Mouse (Mus musculus) heart, embryonic 16.5 days (tissue): Measurements from ENCODE around the gene Gm20518. TPM values are rescaled to one million over a fixed set of nuclear protein-coding genes. Genes with fewer than 3 reads are reported as not detected.

Experiments
- ATAC-seq: fragments of 200-750 bp; cut with Nextera tagmentation; replicated peaks from 2 replicates; pipeline ENCODE4 v1.8.0; 2017; ENCODE audit warnings: moderate number of reproducible peaks; ENCODE audit not compliant: insufficient read depth, low FRiP score; ENCODE audit errors: extremely low read depth
- H3K27ac ChIP-seq: fragments of 300-500 bp; sonication (generic); 2 replicates; pipeline ENCODE4 v1.5.1; 2014; ENCODE audit warnings: mild to moderate bottlenecking, low read length, control low read depth, moderate library complexity
- H3K27me3 ChIP-seq: fragments of 300-500 bp; sonication (generic); 2 replicates; pipeline ENCODE4 v1.6.1; 2014; ENCODE audit warnings: low read length, mixed read lengths; ENCODE audit not compliant: control insufficient read depth, insufficient read depth
- H3K36me3 ChIP-seq: fragments of 300-500 bp; sonication (generic); 2 replicates; pipeline ENCODE4 v1.6.1; 2014; ENCODE audit not compliant: control insufficient read depth, insufficient read depth
- H3K4me1 ChIP-seq: fragments of 300-500 bp; sonication (generic); 2 replicates; pipeline ENCODE4 v1.6.1; 2014; ENCODE audit warnings: low read length, mixed read lengths; ENCODE audit not compliant: control insufficient read depth, insufficient read depth
- H3K4me2 ChIP-seq: fragments of 300-500 bp; sonication (generic); 2 replicates; pipeline ENCODE4 v1.6.1; 2014; ENCODE audit warnings: low read depth, mild to moderate bottlenecking, control low read depth, low read length
- H3K4me3 ChIP-seq: fragments of 300-500 bp; sonication (generic); 2 replicates; pipeline ENCODE4 v1.5.1; 2014; ENCODE audit warnings: mild to moderate bottlenecking, control low read depth, low read length
- H3K9ac ChIP-seq: fragments of 300-500 bp; sonication (generic); 2 replicates; pipeline ENCODE4 v1.6.1; 2014; ENCODE audit warnings: low read length, control low read depth
- H3K9me3 ChIP-seq: fragments of 300-500 bp; sonication (generic); replicated peaks from 2 replicates; pipeline ENCODE4 v1.6.1; 2016; ENCODE audit warnings: low read length; ENCODE audit not compliant: control insufficient read depth
- WGBS: fragments of 180-500 bp; shearing (Covaris S2); extraction: QIAGEN DNeasy Blood & Tissue Kit; methylation state at CpG from one replicate; pipeline ENCODE4 v1.1.7; 2014; 5-methylcytosine and 5-hydroxymethylcytosine counted together
- polyA plus RNA-seq: library from polyadenylated mRNA; unstranded; fragments of >200 nt; fragmentation: Nextera tagmentation; extraction: Ambion mirVana; gene quantifications from 2 replicates; pipeline ENCODE4 v1.2.1, GENCODE M21; 2015

Gm20518 gene
- polyA plus RNA-seq, 1 experiment from 2014 or later = 0.14 TPM

- Histone ChIP-seq H3K27ac (no peak overlapping the region), H3K9ac (no peak overlapping the region), H3K36me3 (no peaks in the 10 kb centered on the region), H3K4me3 (no peak overlapping the region), H3K27me3 (peaks cover 47% of the 10 kb centered on the region), H3K4me1 (no peaks in the 10 kb centered on the region), H3K4me2 (no peak overlapping the region), H3K9me3 (no peaks in the 10 kb centered on the region)
- WGBS = 78% methylated on average over 3 of the region's 3 CpGs
- ATAC-seq = no peak
These were observed 62.6 kb downstream of the Gm20518 start for GRCm38 (mm10) chr16:17828867-17829266.

- H3K4me1 ChIP-seq = no peaks in the 10 kb centered on the region
- H3K9ac ChIP-seq = no peak overlapping the region
- peaks cover 40% of the 10 kb centered on the region for H3K27me3 ChIP-seq
- H3K4me3 ChIP-seq = no peak overlapping the region
- no peak overlapping the region for H3K4me2 ChIP-seq
- no peaks in the 10 kb centered on the region for H3K9me3 ChIP-seq
- WGBS = 74% methylated on average over 2 of the region's 2 CpGs
- no peaks in the 10 kb centered on the region for H3K36me3 ChIP-seq
- H3K27ac ChIP-seq = no peak overlapping the region
- no peak for ATAC-seq
These were observed 63.2 kb downstream of the Gm20518 start for GRCm38 (mm10) chr16:17828229-17828628.

GRCm38 (mm10) chr16:17826500-17826899, 65.0 kb downstream of the Gm20518 start:
- 78% methylated on average over 2 of the region's 2 CpGs for WGBS
- no peak overlapping the region for H3K9ac ChIP-seq
- H3K27me3 ChIP-seq = peaks cover 23% of the 10 kb centered on the region

GRCm38 (mm10) chr16:17816528-17816927, 74.9 kb downstream of the Gm20518 start:
- Histone ChIP-seq H3K4me3 (no peak overlapping the region), H3K4me2 (no peak overlapping the region), H3K36me3 (no peaks in the 10 kb centered on the region), H3K4me1 (peaks cover 10% of the 10 kb centered on the region), H3K27ac (no peak overlapping the region), H3K9ac (no peak overlapping the region), H3K9me3 (no peaks in the 10 kb centered on the region), H3K27me3 (peaks cover 8% of the 10 kb centered on the region; the same call in 1 of the 2 replicates)
- WGBS = 78% methylated on average over 8 of the region's 8 CpGs
- no peak for ATAC-seq

More at GRCm38 (mm10) chr16:17826500-17826899, 65.0 kb downstream of the Gm20518 start:
- H3K4me3 ChIP-seq = no peak overlapping the region
- no peak overlapping the region for H3K4me2 ChIP-seq
- no peak overlapping the region for H3K27ac ChIP-seq
- H3K36me3 ChIP-seq = no peaks in the 10 kb centered on the region
- no peaks in the 10 kb centered on the region for H3K9me3 ChIP-seq
- ATAC-seq = no peak
- H3K4me1 ChIP-seq = no peaks in the 10 kb centered on the region

GRCm38 (mm10) chr16:17815411-17816402, 75.8 kb downstream of the Gm20518 start:
- 4% methylated on average over 63 of the region's 63 CpGs for whole genome bisulfite sequencing
- Histone ChIP-seq H3K9ac (peak overlapping the region; percentile 64), H3K36me3 (no peaks in the 10 kb centered on the region), H3K4me2 (peak overlapping the region; percentile 83), H3K9me3 (no peaks in the 10 kb centered on the region), H3K4me3 (peak overlapping the region; percentile 57), H3K4me1 (peaks cover 10% of the 10 kb centered on the region), H3K27ac (no peak overlapping the region), H3K27me3 (peaks cover 8% of the 10 kb centered on the region; the same call in 1 of the 2 replicates)
- ATAC-seq = peak; percentile 77

- Histone ChIP-seq H3K4me2 (no peak overlapping the region), H3K9me3 (no peaks in the 10 kb centered on the region), H3K9ac (0 out of 2 replicates have a peak overlapping the region, but pooled peaks have one; percentile 17), H3K27me3 (peaks cover 11% of the 10 kb centered on the region), H3K4me3 (no peak overlapping the region), H3K4me1 (peaks cover 10% of the 10 kb centered on the region), H3K36me3 (no peaks in the 10 kb centered on the region), H3K27ac (no peak overlapping the region)
- 37% methylated on average over 4 of the region's 4 CpGs for WGBS
- ATAC-seq = no peak
These were observed 78.3 kb downstream of the Gm20518 start for GRCm38 (mm10) chr16:17813173-17813572.

GRCm38 (mm10) chr16:17812120-17812519, 79.4 kb downstream of the Gm20518 start:
- no peak overlapping the region for H3K4me3 ChIP-seq
- peaks cover 14% of the 10 kb centered on the region for H3K27me3 ChIP-seq
- no peaks in the 10 kb centered on the region for H3K36me3 ChIP-seq
- ATAC-seq = no peak
- 9% methylated on average over 5 of the region's 5 CpGs for WGBS
- peaks cover 12% of the 10 kb centered on the region for H3K4me1 ChIP-seq
- no peak overlapping the region for H3K9ac ChIP-seq
- no peaks in the 10 kb centered on the region for H3K9me3 ChIP-seq
- H3K27ac ChIP-seq = no peak overlapping the region
- no peak overlapping the region for H3K4me2 ChIP-seq

GRCm38 (mm10) chr16:17809711-17810110, 81.8 kb downstream of the Gm20518 start:
- peaks cover 26% of the 10 kb centered on the region for H3K27me3 ChIP-seq
- no peak overlapping the region for H3K4me2 ChIP-seq
- H3K4me3 ChIP-seq = no peak overlapping the region
- H3K36me3 ChIP-seq = no peaks in the 10 kb centered on the region
- no peaks in the 10 kb centered on the region for H3K9me3 ChIP-seq
- no peak overlapping the region for H3K9ac ChIP-seq
- peak; percentile 15; the same call in 1 of the 2 replicates for ATAC-seq
- peaks cover 19% of the 10 kb centered on the region for H3K4me1 ChIP-seq
- H3K27ac ChIP-seq = no peak overlapping the region
- WGBS = 27% methylated on average over 7 of the region's 7 CpGs

- Histone ChIP-seq H3K4me1 (peaks cover 25% of the 10 kb centered on the region), H3K4me3 (no peak overlapping the region), H3K27me3 (peaks cover 31% of the 10 kb centered on the region), H3K4me2 (no peak overlapping the region), H3K9ac (no peak overlapping the region), H3K27ac (peak overlapping the region; percentile 53; the same call in 1 of the 2 replicates), H3K36me3 (no peaks in the 10 kb centered on the region), H3K9me3 (no peaks in the 10 kb centered on the region)
- ATAC-seq = no peak
- WGBS = 76% methylated on average over 4 of the region's 4 CpGs
These were observed 82.3 kb downstream of the Gm20518 start for GRCm38 (mm10) chr16:17809125-17809524.
